Comparison of ENCODE assay signal across 17 mouse cellular contexts in genomic region chr9:53075931-53076330, GRCm38 (mm10).
"Had no signal": no experiment of that assay in that cellular context is flagged by ENCODE, and none has a peak within 500 bp of the region (broad histone marks: within the 10 kb centered on the region; RNA-seq: fewer than 3 reads in every experiment).

No protein-coding gene starts in this region.

- H3K27ac ChIP-seq: lung, embryonic 15.5 days; macrophage; midbrain, embryonic 13.5 days; midbrain, embryonic 15.5 days; neural tube, embryonic 12.5 days; stomach, embryonic 15.5 days had no signal

- DNase-seq: liver, postnatal 0 days; lung, adult 2 months; lung, postnatal 14 days; lung, postnatal 36 days; right cerebral cortex, postnatal 14 days; thymus, adult 18-20 months; thymus, postnatal 14 days; thymus, postnatal 36 days had no signal

- H3K4me1 ChIP-seq: lung, embryonic 15.5 days; midbrain, embryonic 13.5 days; midbrain, embryonic 15.5 days; neural tube, embryonic 12.5 days; stomach, embryonic 15.5 days had no signal

- H3K27me3 ChIP-seq: lung, embryonic 15.5 days; midbrain, embryonic 13.5 days; midbrain, embryonic 15.5 days; neural tube, embryonic 12.5 days; stomach, embryonic 15.5 days had no signal

- ATAC-seq: liver, postnatal 0 days; lung, postnatal 0 days; midbrain, embryonic 13.5 days; midbrain, embryonic 15.5 days had no signal

- H3K9ac ChIP-seq: liver, postnatal 0 days; lung, embryonic 15.5 days; midbrain, embryonic 13.5 days; midbrain, embryonic 15.5 days; neural tube, embryonic 12.5 days; stomach, embryonic 15.5 days had no signal

- H3K4me3 ChIP-seq: lung, embryonic 15.5 days; megakaryocyte, embryonic 14.5 days; midbrain, embryonic 13.5 days; midbrain, embryonic 15.5 days; neural tube, embryonic 12.5 days; stomach, embryonic 15.5 days had no signal

- H3K9me3 ChIP-seq: lung, embryonic 15.5 days; megakaryocyte, embryonic 14.5 days; midbrain, embryonic 13.5 days; midbrain, embryonic 15.5 days; neural tube, embryonic 12.5 days; stomach, embryonic 15.5 days had no signal

- H3K4me2 ChIP-seq: lung, embryonic 15.5 days; midbrain, embryonic 11.5 days; midbrain, embryonic 13.5 days; midbrain, embryonic 15.5 days; neural tube, embryonic 12.5 days; stomach, embryonic 15.5 days had no signal

- H3K36me3 ChIP-seq: lung, embryonic 15.5 days; midbrain, embryonic 13.5 days; midbrain, embryonic 15.5 days; neural tube, embryonic 12.5 days; stomach, embryonic 15.5 days had no signal
